Mouse (Mus musculus) G1E (cell line): ENCODE data around the gene Art5.

Source experiments
- CTCF ChIP-seq: IDR thresholded peaks from 2 replicates; pipeline ENCODE4 v1.5.1; 2012; ENCODE audit warnings: low read depth, low read length, inconsistent platforms, mixed read lengths
- GATA1 ChIP-seq: IDR thresholded peaks from 2 replicates; pipeline ENCODE4 v1.6.1; 2012; ENCODE audit warnings: borderline replicate concordance, low read length, inconsistent platforms, mixed read lengths
- POLR2AphosphoS5 ChIP-seq: IDR thresholded peaks from 2 replicates; pipeline ENCODE4 v1.6.1; 2012; ENCODE audit warnings: low read depth, low read length, inconsistent platforms; ENCODE audit not compliant: insufficient replicate concordance
- TAL1 ChIP-seq: conservative IDR thresholded peaks from 2 replicates; pipeline ENCODE4 v1.6.1; 2012; ENCODE audit warnings: low read depth, low read length, inconsistent platforms, mixed read lengths

DNA sequence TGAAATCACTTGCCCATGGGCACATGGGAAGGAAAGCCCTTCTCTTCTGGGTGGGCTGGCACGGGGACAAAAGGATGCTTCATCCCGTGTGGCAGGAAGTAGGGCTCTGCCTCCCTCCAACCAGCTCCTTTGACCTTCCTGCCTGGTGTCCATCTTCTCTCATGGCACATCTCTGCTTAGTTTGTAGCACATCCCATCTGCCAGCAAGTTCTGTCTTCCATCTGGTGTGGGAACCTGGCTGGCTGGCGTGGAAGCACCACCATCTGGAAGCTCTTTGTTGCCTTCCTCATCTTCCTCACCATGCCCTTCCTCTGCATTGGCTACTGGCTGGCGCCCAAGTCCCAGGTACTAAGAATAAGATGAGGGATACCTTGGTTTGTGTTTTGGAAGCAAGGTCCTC lies 22.0 kb downstream of the Art5 start:
- TF ChIP-seq CTCF (no peak), GATA1 (no peak), TAL1 (no peak), POLR2AphosphoS5 (no peak)
